Mouse (Mus musculus) right cerebral cortex, adult 2 months (tissue): ENCODE measurements around the gene Spag5.
A peak's percentile ranks its signal among the peaks of the same experiment; 100 is the strongest.
"Not testable (repeated sequence)": the region's sequence is repeated elsewhere in the genome, so short reads cannot be mapped to it uniquely, and the experiment has no call there.

Experiments
- DNase-seq, 2 experiments: peaks; one replicate each; pipeline ENCODE4 v3.0.0; 2021 to 2022; ENCODE audit warnings: low spot score in 2 of 2

The Spag5 gene

DNA sequence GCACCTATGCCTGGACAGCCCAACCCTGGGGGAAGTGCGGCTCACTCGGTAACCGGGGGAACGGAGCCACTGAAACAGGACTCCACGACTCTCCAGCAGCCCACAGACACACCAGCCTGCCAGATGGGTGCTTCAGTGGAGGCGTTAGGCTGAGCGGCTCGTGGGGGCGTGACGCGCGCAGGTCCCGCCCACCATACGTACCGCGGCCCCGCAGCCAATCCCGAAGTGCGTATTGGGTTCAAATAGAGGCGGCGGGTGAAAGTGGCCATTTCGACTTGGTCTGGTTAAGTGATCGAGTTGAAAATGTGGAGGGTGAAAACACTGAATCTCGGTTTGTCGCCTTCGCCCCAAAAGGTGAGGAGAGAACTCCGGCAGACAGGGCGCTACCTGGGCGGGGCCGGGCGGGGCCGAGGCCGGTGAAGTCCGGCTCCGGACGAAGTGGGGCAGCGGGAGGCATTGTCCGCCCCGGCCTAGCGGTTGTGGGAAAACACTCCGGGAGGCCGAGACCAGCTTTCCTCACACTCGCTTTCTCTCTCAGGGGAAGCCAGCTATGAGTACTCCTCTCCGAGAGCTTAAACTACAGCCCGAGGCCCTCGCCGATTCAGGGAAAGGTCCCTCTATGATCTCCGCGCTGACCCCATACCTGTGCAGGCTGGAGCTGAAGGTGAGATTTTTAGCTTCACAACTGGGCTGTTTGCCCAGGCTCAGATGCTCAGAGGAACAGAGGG lies at the start of gene Spag5:
Spag5 (plus strand) TSS at position 173 of the 728 bp plus-strand sequence.
- peak; percentile 90 to 92 for DNase-seq

DNA sequence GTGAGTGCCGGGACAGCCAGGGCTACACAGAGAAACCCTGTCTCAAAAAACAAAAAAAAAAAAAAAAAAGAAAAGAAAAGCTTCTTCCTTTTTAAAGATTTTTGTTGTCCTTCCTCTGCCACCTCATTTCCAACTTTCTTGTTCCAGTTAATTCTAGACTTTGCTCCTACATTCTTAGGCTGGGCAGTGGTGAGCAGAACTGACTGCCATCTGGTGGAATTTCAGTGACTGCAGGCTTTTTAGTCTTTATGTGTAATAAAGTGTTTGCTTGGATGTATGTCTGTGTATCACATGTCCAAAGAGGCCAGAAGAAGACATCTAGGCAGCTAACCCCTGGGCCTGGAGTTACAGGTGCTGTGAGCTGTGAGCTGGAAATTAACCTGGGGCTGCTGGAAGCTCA lies 44.7 kb upstream of the Spag5 start:
- DNase-seq, result no peak

DNA sequence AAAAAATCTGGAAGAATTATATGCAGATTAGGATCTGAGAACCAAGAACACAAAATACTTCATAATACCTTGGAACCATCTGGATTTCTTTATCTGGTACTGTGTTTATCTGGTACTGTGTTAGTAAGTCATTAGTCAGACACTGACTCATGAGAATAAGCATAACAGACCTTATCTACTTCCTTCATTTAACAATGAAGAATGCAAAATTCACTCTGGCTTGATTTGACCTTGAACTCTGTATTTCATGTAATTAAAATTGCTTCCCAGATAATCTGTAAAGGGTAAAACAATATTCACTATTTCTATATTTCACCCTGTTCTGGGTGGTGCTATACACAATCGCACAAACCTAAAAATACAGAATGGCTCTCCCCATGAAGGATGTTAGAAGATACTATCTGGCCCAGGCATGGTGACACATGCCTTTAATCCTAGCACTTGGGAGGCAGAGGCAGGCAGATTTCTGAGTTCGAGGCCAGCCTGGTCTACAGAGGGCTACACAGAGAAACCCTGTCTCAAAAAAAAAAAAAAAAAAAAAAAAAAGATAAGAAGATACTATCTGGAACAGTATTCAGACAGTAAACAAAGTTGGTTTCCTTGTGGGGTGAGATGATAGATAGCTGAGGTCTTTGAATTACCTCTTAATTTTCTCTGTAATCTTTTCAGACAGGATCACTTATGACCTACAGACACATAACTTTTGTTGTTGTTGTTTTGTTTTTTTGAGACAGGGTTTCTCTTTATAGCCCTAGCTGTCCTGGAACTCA lies 40.7 kb upstream of the Spag5 start:
- no peak for DNase-seq

DNA sequence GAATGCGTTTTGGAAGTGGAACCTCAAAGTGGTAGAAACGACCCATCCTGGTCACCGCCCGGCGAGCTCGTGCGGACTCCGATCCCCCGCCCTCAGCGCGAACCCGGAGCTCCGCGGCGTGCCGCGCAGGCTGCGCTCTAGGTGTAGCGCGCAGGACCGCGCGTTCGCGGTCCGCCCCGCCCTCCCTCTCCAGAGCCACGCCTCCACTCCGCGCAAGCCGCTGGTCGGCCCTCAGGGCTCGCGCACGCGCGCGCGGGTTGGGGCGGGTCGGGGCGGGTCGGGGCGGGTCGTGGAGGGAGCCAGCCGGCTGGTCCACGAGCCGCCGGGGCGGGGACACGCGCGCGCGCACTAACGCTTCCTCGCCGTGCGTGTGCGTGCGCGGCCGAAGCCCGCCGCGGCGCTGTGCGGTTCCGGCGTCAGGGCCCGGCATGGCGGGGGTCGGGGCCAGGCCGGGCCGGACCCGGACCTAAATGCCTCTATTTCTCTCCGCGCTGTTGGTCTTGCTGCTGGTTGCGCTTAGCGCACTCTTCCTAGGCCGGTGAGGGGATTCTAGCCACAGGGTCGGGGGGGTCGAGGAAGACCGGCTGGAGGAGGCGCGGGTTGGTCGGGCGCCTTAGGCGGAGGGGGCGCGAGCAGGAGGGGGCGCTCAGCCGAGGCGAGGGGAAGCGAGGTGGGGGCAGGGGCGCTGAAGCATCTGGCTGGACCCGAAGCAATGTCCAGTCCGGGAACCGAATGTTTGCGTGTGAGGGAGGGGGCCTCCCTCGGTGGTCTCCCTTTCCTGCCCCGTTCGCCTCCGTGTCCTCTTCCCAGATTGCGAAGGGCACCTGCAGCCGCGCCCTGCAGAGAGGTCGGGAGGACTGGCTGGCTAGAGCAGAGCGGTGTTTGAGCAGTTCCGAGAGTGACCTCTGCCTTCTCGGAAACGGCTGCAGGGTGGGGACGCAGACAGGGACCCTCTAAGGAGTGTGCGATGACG lies 39.7 kb upstream of the Spag5 start, which contains the start of gene 2610507B11Rik:
2610507B11Rik (plus strand) TSS at position 373 of the 973 bp plus-strand sequence.
- peak; percentile 79 to 86 for DNase-seq

DNA sequence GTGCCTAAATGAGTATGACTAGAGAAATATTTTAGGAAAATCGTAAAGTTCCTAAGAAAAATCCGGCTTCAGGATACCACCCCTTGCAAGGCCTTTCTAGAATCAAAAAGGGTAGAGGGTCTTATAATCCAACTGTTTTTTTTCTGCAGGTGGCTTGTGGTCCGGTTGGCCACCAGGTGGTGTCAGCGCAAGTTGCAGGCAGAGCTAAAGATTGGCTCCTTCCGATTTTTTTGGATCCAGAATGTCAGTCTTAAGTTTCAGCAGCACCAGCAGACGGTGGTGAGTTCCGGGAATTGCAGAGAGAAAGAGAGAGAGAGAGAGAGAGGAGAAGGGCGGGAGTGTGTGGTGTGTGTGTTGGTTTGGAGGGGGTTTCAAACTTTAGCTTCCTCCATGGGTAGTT lies 38.8 kb upstream of the Spag5 start:
- DNase-seq, result peak; percentile 42 to 56

DNA sequence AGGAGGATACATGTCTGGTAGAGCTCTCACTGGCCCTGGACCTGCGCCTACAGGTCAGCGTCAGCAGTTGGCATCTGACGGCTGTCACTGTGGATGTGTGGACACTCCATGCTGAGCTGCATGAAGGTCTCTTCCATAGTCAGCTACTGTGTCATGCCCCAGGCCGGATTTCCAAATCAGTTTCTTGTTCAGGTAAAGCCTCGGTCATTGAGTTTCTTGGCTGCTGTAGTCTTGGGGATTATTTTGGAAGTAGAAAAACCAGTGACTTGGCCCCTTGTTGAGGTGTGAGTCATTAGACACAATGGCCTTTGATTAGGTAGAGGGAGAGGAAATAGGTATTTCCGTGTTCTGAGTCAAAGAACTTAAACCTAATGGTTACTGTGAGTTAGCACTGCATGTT lies 35.8 kb upstream of the Spag5 start:
- no peak for DNase-seq

DNA sequence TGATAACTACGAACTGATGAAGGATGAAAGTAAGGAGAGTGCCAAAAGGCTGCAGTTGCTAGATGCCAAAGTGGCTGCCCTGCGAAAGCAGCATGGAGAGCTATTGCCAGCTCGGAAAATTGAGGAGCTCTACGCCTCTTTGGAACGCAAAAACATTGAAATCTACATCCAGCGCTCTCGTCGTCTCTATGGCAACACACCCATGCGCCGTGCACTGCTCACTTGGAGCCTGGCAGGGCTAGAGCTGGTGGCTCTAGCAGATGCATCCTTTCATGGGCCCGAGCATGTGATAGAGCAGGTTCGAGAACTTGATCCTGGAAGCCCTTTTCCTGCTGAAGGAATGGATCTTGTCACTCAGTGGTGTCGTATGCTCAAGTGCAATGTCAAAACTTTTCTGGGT lies 29.3 kb upstream of the Spag5 start:
- peak; percentile 76 to 81 for DNase-seq

DNA sequence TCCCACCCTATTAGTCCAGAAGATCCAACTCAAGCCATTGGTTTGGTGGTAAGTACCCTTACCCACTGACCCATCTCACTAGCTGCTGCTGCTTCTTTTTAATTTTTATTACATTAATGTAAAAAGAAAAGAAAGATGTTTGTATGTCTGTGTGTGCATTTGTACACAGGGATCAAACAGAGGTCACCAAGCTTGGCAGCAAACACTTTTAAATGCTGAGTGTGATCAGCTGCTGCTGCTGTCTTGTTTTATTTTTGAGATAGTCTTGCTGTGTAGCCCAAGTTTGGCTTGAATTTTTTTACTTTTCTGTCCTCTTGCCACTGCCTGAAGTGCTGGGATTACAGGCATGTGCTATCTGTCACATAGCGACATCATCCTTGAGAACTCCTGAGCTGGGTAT lies 25.7 kb upstream of the Spag5 start:
- DNase-seq, result no peak

DNA sequence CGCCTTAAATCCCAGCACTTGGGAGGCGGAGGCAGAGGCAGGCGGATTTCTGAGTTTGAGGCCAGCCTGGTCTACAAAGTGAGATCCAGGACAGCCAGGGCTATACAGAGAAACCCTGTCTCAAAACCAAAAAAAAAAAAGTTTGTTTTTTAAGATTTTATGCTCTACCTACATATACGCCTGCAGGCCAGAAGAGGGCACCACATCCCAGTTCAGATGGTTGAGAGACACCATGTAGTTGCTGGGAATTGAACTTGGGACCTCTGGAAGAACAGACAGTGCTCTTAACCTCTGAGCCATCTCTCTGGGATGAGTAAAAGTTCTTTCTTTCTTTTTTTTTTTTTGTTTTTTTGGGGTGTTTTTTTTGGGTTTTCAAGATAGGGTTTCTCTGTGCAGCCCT lies 25.2 kb upstream of the Spag5 start:
- not testable (repeated sequence) for DNase-seq

DNA sequence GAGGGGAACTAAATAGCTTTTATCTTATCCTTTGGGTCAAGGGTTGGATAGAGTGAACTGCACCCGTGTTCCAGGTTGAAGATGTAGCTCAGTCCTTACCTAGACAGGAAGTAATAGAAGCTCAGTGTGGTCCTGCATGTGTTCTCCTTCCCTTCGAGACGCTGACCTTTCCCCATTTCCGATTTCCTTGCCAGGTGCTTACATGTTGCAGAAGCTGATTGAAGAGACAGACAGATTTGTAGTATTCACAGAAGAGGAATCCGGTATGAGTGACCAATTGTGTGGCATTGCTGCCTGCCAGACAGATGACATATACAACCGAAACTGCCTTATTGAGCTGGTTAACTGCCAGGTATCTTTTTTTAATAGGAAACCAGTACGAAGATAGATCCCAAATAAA lies 22.5 kb upstream of the Spag5 start:
- DNase-seq, result no peak

DNA sequence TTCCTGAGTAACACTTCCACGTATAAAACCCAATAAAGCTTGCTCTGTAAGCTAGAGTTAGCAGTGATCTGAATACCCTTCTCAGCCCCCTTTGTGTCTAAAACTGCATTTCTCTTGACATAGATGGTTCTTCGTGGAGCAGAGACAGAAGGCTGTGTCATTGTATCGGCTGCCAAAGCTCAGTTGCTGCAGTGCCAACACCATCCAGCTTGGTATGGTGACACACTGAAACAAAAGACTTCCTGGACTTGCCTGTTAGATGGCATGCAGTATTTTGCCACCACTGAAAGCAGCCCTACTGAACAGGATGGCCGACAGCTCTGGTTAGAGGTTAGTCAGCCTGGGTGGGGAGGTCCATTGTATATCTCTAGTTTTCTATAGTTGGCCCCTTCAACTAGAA lies 21.7 kb upstream of the Spag5 start:
- no peak for DNase-seq

DNA sequence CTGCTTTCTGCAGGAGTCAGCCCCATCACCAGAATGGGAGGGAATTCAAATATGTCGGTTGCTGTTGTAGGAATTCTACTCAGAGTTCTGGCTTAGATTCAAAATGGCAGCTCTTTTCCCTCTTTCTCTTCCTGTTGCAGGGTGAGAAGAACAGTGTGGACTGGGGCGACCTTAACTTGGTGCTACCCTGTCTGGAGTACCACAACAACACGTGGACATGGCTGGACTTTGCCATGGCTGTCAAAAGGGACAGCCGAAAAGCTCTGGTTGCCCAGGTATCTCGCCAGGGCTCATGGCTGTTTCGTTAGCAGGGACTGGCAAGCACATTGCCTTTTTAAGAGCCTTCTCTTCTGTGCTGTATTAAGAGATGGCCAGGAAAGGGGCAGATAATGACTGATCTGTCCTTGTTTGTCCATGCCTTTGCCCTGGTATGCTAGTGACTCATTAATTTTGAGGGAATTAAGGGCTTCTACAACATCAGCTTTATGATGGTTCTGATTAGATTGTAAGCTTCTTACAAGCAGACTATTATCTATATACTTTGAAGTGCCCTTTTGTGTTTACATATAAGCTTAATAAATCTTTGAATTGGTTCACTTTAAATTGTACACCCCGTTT lies 12.1 kb upstream of the Spag5 start:
- DNase-seq, result no peak

DNA sequence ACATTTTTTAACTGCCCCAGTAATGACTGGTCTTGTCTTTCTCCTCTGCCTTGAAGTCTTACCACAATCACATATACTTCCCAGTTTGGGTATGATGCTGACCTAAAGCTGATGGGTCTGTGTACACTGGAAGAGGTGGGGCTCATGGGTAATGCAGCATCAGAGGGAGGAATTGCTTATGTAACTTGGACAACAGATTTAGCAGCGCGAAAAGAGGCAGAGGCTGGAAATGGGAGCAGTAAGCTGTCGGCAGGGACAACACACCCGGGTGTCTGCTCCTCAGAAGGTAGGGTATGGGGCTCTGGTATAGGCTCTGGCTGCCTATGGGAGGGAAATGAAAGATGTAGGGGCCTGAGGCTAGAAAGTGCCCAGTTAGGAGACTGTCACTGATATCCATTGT lies 10.7 kb upstream of the Spag5 start, which contains the start of gene BC030499:
BC030499 (plus strand) TSS at position 188 of the 400 bp plus-strand sequence.
- DNase-seq, result peak; percentile 46 to 54

DNA sequence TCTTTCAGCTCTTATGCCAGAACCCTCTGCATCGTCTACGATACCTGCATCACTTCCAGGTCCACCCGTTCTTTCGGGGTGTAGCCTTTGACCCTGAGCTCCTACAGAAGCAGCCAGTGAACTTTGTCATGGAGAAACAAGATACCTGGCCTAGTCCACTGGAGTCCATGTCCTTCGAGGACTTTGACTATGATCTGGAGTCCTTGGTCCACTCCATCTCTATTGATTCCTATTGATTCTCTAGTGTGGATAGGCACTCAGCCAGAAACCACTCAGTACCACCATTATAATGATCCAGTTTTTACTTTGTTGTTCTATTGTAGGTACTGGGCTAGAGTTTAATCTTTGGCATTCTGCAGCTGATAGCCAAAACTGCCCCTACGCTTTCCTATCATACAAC lies 6.7 kb upstream of the Spag5 start:
- no peak for DNase-seq

DNA sequence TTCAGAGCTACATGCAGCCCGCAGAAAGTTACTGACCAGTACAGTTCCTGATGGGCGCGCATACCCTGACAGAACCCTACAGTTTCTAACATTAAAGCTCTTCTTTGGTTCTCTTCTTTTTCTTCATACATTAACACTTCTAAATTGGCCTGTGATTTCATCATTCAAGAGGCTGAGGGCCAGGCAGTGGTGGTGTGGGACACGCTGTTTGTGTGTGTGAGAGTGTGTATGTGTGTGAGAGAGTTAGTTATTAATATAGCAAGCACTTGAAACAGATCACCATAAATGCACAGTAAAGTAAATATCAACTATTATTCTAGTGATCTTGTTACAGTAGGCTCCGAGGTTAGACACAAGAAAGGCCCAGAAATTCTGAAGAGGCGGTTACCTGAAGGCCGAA lies 412 bp upstream of the Spag5 start:
- DNase-seq, result peak in 1 of 2 experiments; percentile 15

DNA sequence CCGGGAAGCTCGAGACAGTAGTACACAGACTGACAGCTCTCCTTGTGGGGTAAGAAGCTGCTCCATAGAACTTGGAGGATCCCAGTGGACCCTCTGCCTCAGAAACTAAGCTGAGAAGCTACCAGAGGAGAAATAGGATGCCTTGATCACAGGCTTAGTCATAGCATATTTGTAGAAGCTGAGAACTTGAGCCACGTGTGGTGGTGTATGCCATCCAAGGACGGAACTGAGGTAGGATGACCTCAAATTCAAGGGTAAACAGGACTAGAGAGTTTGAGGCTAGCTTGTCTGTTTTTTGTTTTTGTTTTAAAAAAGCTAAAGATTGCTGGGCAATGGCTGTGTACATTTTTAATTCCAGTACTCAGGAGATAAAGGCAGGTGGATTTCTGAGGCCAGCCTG lies 3.9 kb downstream of the Spag5 start:
- no peak for DNase-seq

DNA sequence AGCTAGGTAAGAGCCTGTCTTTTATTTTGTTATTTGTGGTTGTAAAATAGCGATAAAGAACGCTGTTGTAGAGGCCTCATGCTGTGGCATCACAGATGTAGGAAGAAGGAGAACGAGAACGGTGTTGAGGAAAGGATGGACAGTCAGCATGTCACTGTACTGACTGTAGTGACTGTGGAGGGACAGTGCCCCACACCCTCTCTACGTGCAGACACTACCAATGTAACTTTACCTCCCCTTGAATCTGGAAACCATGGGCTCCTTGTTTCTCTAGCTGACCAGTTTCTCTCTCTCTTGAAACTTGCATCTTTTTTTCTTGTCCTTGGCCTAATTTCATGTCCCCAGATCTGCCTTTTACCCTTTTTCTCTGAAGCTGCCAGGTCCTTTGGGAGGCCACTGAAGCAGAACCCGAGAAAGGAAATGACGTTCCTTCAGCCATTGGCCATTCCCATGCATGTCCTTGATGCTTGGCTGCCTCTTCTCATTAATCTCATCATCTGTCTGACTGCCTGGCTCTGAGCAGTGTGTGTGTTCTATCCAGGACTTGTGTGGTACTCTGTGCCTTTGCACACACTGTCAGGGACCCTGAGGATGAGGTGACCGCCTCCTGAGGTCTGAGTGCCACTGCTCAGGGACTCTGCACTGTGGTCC lies 9.7 kb downstream of the Spag5 start:
- DNase-seq, result no peak

DNA sequence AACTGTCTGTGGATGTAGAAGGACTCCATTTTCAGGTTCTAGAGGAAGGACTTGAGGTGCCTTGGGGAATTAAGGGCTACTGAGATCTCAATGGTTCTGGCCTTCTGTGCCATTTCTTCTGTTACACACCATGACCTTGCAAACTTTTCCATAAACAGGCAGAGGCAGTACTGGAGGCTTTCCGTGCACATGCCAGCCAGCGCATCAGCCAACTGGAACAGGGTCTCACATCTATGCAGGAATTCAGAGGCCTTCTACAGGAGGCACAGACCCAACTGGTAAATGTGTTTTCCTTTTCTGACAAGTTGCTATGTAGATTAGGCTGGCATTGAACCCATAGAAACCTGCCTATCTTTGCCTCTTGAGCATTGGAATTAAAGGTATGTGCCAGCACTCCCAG lies 12.3 kb downstream of the Spag5 start:
- no peak for DNase-seq

DNA sequence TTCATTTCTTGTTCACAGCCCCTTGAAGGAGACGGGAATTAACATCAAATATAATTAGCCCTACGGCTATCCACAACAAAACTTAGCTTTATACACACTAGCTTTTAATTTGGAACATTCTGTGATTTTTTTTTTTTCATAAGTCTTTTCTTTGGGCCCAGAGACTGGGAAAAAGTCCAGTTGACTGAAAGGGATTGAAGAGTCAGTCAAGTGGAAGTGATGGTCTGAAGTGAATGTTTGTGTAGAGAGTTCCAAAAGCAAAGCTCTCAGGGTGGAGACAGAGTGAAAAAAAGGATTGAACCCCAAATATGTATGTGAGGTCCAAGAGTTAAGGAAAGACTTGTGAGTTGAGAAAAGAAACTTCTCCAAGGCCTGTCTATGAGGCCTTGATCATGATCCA lies 17.1 kb downstream of the Spag5 start:
- DNase-seq, result no peak

DNA sequence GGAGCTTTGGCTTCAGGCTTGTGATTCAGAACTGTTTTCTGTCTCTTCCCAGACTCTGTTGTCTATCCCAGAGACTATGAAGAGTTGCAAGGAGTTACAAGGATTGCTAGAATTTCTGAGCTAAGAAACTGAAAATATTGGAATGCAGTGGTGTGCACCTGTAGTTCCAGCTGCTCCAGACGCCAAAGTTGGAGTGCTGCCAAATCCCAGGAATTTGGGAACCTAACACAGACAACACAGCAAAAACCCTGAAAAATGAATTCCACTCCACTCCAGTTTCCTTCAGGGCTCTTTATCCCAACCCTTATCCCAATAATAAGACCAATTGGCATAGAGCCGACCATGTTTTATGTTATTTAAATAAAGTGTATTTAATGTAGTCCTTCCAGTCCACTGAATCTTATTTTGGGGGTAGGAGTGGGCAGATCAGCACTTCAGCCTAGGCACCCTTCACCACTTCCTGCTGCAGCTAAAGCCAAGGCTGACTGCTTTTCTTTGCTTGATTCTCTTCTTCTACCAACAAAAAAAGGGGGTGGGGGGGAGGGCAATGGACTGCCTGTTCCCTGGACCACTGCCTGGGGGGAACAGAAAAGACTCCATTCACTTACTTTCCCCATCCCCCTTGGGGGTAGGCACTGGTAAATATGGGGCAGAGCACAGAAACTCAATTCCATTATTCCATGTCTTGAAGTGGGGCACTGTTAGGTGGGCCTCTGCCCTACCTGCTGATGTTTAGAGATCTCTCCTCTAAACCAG lies 20.9 kb downstream of the Spag5 start:
- no peak for DNase-seq
